Comparison of ENCODE assay signal across 8 mouse cellular contexts in the genomic region with DNA sequence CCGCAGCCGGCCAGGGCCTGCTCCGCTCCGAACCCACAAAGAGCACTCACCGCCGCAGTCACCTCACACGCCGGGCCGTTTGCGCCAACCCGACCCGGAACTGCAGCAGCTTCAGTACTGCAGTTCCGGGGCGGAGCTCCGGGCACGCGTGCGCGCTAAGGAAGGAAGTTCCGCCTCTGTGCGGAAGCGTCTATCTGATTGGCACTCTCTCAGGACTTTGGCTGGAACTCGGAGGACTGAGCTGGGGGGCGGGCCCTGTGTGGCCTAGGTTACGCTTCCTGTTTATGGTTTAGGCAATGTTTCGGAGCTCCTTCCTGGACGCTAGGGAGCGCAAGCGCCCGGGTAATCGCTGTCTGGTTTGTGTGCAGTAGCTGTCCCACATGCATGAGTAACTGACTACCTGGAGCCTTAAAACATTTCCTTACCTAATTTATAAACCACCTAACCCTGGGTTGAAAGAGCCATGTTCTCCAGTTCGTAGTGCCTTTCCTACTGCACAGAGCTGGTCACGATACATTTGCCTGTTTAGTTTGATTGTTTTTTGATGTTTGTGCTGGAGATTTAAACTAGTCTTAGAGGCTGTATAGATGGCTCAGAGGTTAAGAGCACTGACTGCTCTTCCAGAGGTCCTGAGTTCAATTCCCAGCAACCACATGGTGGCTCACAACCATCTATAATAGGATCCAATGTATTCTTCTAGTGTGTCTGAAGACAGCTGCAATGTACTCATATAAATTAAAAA. TPM values are rescaled to one million over a fixed set of nuclear protein-coding genes. Genes with fewer than 3 reads are reported as not detected.
DNase-seq lines count a peak whose midpoint lies in the region; ATAC-seq and TF ChIP-seq lines count a peak whose summit lies in the region.

Ddx24 (minus strand) TSS at position 102 of the 742 bp plus-strand sequence.

- ATAC-seq in Patski: peak; percentile 99
- peak; percentile 100 for ATAC-seq in hindbrain, embryonic 13.5 days (ENCODE audit: low FRiP score)

- POLR2A ChIA-PET in Patski (lab: Charles Lee): no interaction called here

- H3K4me3 ChIP-seq in hindbrain, embryonic 13.5 days: peak within 1 kb of the TSS; percentile 78

- peak within 1 kb of the TSS; percentile 63 for H3K27ac ChIP-seq in hindbrain, embryonic 13.5 days

- WGBS in hindbrain, embryonic 13.5 days: 1% methylated on average over 33 of the region's 33 CpGs

- H3K27me3 ChIP-seq in Patski: peaks cover 4% of the 10 kb centered on the region
- H3K27me3 ChIP-seq in hindbrain, embryonic 13.5 days: no peaks in the 10 kb centered on the region

- CTCF ChIA-PET in Patski (lab: Charles Lee): interaction anchor here (0.8 to 2.0 kb wide), 8 partner anchors 9 to 285 kb away, joined by 3 to 13 read pairs (median 4); partner anchors contain the start of genes 9330161L09Rik, Ifi27 and Ifi27l2a

- peak within 1 kb of the TSS; percentile 89 for H3K9ac ChIP-seq in hindbrain, embryonic 13.5 days

- in situ Hi-C loops in Patski (cut with MboI; ENCODE audit: low pct_unique_long_range_greater_than_20kb): loop anchor here (5.0 to 10.0 kb wide), 2 partner anchors 66 to 279 kb away; no protein-coding TSS in a partner anchor

- H3K4me2 ChIP-seq in hindbrain, embryonic 13.5 days: peak within 1 kb of the TSS; percentile 89

- DNase-seq in Patski (ENCODE audit: low read depth, low spot score): peak; percentile 87
- DNase-seq in cerebellum, postnatal 14 days: peak; percentile 96 to 98
- peak; percentile 96 to 98 for DNase-seq in frontal cortex, postnatal 14 days (ENCODE audit: low spot score in 2 of 2)
- peak; percentile 87 to 91 for DNase-seq in layer of hippocampus, postnatal 25 days (ENCODE audit: extremely low spot score in 1 of 2, low spot score in 1 of 2)
- DNase-seq in lung, postnatal 25 days (ENCODE audit: low spot score): peak; percentile 99
- DNase-seq in retina, embryonic 14.5 days (ENCODE audit: low spot score): peak; percentile 98
- DNase-seq in thymus, postnatal 4 days: peak; percentile 97

- peaks cover 37% of the 10 kb centered on the region for H3K4me1 ChIP-seq in hindbrain, embryonic 13.5 days (replicated peaks)

- TF ChIP-seq CTCF in Patski (IDR thresholded peaks at IDR 0.05): peak; percentile 95

- H3K9me3 ChIP-seq in hindbrain, embryonic 13.5 days: no peaks in the 10 kb centered on the region

- H3K36me3 ChIP-seq in hindbrain, embryonic 13.5 days: peaks cover 11% of the 10 kb centered on the region

RNA-seq across cellular contexts. Expression of gene Ddx24, which starts in this region (rescaled TPM):
- 71.3 TPM for polyA plus RNA-seq in Patski (2021)
- 173 and 174 TPM in 2 replicates for polyA plus RNA-seq in hindbrain, embryonic 13.5 days (2015; fragmentation: Nextera tagmentation; extraction: Ambion mirVana)
- total RNA-seq in layer of hippocampus, postnatal 25 days (2021): 100 to 1,000 TPM; 211 to 223 TPM

Comparison
In these comparisons a context has a peak if more than half of its experiments do, and no peak if none do; other contexts are left out.
1. Peak in every context shown above with its lines: DNase-seq, ATAC-seq, H3K4me3 ChIP-seq and H3K27ac ChIP-seq.